Mouse (Mus musculus): ENCODE results near the gene Fgd3.

Fgd3 gene

DNA sequence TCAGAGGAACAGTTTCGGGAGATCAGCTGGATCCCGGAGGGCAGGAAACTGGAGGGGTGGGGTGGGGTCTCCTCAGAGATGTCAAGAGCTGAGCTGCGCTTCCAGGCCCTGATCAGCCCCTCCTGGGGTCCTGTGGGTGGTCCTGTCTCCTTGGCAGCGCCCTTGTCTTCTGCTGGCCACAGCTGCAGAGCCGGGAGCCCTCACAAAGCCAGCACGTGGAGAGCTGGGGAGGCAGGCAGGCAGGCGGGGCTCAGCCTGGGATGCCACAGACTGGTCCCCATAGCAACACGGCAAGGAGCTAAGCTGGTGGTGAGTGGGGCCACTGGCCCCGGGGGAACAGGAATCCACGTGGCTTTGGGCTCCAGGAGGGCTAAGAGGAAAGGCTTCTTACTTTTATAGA is at the start of gene Fgd3:
TSS of gene Fgd3 (minus strand) at position 272 of the 400 bp plus-strand sequence.
- no peak for DNase-seq

DNA sequence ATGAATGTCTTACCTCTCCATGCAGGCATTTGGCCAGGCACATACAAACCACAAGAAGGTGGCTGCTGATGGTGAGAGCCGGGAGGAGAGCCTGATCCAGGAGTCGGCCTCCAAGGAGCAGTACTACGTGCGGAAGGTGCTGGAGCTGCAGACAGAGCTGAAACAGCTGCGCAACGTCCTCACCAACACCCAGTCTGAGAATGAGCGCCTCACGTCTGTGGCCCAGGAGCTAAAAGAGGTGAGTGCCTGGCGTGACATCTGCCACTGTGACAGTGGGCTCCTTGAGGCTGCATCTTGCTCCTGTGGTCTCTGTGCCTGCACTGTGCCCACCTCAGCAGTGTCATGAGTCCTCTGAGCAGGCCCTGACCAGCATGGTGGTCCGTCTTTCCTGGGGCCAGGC is 49.3 kb upstream of the Fgd3 start:
- DNase-seq: no peak

DNA sequence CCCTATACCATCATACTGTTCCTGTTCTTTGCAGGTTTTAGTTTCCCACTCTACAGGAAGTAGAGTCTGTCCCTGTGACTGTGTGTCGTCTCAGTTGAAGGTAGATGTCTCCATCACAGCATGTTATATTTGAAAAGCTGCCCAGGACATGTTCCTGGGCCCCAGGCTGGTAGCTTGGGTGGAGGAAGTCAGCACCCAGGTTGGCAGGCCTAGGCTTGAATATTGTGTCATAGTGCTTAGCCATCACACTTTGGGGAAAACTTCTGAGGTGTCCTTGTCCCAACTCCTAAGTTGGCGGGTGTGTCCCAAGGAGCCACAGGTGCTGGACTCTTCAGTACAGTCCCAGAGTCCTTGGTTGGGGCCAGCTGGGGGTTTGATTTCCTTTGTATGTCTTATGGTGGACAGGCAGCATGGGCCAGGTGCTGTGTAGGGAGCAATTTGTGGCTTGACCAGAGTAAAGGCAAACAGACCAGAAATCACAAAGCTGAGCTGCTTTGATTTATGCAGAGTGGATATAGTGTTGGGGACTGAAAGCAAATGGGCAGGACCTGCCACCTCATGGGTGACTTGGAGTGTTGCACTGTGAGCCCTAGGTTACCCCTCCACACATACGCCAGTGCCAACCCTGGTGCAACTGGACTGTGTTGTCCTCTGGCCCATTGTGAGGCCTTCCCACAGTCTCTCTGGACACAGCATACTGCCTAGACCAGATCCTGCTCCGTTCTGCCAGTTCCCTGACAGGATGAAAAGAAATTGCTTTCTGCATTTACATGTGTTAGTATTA is 47.7 kb upstream of the Fgd3 start:
- no peak for DNase-seq

DNA sequence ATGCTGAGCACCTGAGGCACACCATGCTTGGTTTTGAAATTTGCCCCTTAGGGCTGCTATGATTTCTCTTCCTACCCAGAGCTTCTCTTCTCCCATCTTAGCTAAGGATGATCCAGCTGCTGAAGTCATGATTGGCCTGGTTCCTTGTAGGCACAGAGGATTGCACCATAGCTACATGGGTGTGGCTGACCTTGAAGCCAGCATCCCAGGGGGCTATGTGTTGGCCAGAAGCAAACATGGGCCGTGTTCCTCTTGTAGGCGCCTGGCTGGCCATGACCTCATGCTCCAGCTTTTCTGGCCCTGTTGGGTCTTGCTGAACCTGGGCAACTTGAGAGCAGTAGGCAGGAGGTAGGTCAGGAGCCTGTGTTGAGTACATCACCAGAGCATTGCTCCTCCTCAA is 44.6 kb upstream of the Fgd3 start:
- DNase-seq: no peak

DNA sequence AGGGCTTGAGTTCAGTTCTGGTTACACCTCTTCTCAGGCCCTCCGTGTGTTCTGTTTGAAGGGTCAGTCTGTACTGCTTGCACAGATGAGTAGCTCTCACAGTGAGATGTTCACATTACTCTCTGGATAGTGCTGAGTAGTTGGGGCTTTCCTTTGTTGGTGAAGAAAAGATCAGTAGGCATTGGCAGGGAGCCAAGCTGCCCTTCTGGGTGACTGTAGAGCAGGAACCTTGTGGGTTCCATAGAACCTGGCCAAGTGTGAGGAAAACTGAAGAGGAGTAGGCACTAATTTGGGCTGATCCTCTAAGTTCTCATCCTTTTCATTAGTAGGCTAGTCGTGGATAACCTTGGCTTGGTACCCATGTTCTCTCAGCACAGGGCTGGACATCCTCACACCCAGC is 42.7 kb upstream of the Fgd3 start:
- no peak for DNase-seq

DNA sequence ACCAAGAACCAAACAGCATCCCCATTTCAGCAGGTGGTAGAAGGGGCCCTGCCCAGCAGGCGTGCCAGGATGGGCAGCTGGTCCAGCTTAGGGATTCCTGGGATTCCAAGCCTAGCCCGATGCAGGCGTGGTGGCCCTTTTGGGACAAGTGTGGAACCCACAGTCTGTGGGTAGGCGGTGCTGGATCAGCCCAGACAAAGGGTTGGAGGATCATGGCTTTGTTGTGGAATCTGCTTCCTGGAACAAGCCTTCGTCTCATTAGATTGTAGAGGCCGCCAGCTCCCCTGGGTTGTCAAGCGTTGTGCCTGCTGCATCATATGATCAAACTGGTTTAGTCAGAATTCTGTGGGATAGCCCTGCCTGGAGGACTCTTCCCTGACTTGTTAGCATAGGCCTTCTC is 42.3 kb upstream of the Fgd3 start:
- no peak for DNase-seq

DNA sequence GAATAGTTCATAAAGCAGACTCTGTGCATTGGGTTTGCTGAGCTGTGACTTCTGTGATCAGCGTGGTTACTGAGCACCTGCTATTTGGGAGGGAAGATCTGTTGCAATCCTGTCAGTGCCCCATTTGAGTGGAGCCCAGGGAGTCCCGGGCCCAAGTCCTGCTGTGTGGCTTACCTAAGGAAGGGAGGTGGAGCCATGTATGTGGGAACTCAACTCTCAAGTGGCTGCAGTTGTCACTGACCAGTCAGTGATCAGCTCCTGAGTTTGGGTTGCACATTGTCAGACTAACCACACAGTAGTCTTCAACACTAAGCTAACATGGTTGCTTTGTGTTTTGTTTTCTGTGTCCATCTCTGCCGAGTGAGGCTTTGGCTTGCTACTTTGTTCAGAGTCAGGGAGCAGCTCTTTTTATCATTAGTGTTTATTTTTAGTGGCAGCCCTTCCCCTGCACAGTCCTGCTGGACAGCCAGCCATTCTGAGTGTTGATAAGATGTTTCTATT is 40.8 kb upstream of the Fgd3 start:
- no peak for DNase-seq

DNA sequence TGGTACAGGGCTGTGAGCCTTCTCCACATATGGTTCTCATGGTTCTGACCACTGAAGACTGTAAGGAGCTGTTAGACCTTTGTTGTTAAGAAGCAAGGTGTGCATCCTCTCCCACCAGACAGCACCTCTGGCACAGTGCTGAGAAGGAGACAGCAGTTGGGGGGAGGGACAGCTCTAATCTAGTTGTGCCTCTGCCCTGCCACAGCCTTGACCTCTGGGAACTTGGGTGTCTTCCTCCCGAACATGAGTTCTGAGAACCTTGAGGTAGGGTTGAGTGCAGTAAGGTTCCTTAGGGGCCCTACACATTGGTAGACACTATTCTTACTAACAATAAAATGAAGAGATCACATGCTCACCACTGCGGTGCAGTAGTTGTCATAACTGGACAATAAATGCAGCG is 38.1 kb upstream of the Fgd3 start:
- DNase-seq: no peak

DNA sequence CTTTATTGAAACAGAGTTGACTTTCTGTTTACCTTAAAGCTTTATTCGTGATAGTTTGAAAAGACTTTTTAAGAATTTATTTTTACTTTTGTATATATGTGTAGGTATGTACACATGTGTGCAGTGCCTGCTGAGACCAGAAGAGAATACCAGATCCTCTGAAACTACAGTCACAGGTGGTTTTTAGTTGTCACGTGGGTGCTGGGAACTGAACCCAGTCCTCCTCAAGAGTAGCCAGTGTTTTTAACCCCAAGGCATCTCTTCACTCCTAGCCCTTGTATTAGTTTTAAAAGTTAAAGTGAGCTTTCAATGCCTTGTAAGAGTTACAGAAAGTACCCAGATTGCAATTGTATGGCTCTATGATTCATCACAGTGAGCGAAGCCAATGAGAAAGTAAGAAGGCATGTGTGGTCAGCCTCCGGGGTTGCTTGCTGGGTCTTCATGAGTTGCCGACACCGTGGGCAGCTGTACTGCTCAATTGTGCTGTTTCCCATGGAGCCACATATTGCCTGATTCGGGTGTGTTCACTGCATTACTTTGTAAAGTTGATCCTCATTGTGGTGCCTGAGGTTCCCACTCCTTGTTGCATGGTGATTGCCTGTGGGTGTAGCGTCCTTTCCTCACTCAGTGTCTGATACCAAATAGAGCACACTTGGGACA is 37.4 kb upstream of the Fgd3 start:
- DNase-seq: no peak

DNA sequence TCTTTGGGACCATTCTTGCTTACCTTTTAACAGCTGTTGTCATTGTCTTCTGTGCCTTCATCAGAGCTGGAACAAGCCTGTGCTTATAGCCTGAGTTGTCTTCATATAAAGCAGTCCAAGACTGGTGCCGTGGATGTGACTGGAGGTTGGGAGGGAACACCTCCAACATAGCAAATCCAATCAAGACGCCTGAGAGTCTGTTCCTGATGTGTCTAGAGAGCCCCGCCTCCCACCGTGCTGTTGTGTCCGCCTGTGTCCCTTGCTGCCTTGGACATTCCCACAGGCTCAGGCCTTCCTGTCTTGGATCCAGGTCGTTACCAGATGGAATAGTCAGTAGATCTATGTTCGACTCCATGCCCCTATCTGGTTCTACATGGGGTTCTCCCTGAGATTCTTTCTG is 36.0 kb upstream of the Fgd3 start:
- DNase-seq: no peak

DNA sequence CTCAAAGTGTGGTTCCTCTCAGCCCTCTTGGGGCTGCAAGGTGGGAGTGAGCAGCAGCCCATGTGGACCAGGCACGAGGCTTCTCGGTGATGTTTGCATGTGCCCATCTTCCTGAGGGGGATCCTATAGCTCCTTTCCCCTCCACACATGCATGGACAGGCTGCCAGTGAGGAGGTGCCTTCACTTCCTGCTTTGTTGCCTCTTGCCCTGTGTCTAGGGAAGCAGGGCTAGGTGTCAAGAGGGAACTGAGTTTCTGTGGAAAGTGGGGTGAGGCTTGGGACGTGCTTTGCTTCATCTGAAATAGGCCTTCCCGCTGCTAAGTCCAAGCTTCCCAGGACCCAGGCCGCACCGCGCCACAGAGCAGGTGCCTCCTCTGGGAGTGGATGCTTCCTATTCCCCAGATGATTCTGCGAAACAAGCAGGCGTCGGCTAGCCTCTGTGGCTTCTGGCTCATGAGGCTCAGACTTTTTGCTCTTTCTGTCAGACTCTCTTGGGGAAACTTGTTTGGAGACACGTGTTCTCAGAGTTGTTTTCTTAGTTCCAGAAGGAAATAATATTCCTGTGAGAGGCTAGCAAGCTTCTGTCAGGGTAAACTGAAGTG is 35.5 kb upstream of the Fgd3 start:
- DNase-seq: no peak

DNA sequence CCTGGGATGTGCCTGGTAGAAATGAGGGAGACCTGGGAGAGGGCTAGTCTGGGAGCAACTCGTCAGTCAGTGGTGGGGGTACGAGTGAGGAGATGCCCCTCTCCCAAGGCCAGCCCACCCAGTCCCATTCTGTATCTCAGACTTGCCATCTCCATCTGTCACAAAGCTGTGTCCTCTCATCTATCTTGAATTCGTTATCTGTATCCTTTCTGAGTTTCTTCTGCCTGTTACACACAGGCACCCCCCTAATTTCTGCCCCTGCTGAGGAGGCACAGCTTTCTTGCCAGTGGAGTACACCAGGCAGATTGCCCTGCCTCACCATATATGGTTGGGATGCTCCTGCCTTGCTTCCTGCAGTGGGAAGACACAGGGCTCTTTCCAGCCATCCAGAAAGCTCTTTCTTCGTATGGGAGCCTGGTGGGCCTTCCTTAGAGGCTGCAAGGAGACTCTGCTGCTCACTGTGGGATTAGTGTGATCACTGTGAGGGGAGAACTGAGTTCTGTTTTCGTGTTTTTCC is 33.9 kb upstream of the Fgd3 start:
- no peak for DNase-seq

DNA sequence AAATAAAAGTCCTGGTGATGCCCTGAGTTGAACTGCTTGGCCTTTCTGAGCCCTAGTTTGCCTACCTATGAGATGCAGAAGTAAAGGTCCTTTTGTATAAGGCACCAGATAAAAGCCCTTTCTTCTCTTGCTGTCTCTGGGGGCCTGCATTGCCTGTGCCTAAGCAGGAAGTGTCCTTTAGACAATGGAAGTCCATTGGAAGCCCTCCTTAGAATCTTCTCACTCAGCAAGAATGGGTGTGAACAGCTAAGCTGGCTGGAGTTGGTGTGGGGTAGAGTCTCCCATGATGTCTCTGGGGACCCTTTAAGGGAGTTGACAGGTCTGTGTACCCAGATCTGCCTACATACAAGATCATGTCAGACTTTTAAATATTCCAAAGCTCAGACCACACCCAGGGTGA is 33.3 kb upstream of the Fgd3 start:
- DNase-seq: no peak

DNA sequence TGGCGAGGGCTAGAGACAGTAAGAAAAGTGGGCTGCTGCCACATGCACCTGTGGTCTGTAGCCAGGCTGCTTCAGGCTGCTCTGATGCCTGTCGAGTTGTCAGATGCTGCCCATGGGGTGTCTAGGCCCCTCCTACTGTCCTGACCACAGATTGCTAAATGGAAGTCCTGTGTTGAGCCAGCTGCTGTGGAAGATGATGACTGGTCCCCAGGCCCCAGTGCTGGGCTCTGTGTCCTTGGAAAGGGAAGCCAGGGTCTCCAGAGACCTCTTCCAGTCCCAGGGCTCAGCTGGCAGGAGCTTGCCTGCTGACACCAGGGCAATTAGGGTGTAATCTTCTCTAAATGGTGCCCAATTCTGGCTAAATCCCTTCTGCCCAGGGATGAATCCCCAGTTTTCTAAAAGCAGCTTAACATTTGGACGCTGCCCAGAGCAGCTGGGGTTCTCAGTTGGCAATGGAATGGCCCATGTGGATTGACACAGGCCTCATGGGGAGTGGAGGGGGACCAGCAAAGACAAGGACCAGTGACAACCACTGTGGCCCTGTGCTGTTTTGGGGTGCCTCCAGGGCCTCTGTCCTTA is 32.6 kb upstream of the Fgd3 start:
- DNase-seq: no peak

DNA sequence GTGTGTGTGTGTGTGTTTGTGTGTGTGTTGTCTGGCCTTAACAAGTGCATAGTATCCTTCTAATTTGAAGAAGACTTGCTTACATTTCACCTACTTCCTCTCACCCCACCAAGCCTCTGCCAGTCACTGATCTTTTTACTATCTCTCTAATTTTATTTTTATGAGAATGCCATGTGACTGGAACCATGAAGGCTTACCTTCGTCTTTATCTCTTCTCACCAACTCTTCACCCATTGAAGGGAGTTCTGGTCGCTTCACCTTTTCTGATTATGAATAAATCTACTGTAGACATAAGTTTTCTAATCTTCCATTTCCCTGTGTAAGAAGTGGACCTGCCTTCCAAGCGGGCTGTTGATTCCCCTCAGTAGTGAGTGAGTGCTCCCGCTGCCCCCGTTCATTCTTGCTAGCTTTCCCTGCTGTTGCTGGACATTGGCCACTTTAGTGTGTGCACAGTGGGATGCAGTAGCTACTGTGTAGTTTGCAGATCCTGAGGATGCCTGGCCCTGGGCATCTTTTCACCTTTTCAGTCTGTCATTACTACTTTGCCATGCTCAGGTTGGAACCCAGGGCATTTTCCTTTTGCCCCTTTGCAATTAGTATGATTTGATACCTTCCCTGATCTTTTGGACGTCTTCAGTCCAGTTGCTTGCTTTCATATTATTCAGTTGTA is 29.9 kb upstream of the Fgd3 start:
- DNase-seq: no peak

DNA sequence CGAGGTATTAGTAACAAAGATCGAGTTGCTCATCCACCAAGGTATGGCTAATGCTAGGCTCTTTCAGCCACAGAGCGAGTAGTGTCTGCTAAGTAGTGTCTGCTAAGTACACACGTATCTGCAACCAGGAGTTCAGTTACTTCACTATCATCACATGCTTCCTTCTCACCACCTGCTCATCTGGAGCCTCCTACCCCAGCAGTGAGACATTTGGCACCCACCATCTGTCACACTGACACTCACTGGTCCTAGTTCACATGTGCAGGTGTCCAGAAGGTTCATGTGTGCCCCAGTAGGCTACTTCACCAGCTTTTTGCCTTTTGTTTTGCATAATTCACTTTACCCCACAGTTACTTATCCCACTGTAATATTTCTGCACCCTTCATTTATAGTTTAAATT is 29.2 kb upstream of the Fgd3 start:
- no peak for DNase-seq

DNA sequence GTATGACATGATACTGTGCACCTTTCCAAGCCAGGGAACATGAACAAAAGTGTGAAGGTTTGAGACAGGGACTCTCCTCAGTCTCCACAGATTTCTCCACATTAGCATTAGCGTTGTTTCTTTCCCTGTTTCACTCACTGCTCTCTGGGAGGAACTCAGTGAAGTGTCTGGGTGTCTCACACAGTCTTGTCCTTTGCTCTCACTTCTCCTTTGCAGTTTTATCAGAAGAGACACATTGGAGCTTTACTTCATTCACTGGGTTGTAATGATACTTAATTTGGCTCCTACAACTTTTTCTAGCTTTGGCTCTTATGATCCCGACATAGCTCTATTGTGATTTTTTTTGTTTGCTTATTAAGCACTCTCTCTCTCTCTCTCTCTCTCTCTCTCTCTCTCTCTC is 28.4 kb upstream of the Fgd3 start:
- DNase-seq: no peak

DNA sequence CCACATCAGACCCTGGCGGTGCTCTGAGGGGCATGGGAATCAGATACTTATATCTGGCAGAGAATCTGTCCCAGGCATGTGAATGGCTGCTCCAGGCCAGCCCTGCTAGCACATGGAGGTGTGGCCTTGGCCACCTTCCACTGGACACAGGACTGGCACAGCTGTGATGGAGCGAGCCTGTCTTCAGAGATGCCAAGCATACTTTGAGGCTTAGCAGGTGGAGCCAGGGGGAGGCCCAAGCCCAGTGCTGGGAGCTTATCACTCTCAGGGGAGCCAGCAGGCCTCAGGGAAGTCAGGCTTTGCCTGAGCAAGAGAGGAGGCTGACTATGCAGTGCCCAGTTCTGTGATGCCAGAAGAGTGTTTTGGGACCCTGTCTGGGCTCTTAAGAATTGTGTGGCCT is 25.4 kb upstream of the Fgd3 start:
- DNase-seq: no peak

DNA sequence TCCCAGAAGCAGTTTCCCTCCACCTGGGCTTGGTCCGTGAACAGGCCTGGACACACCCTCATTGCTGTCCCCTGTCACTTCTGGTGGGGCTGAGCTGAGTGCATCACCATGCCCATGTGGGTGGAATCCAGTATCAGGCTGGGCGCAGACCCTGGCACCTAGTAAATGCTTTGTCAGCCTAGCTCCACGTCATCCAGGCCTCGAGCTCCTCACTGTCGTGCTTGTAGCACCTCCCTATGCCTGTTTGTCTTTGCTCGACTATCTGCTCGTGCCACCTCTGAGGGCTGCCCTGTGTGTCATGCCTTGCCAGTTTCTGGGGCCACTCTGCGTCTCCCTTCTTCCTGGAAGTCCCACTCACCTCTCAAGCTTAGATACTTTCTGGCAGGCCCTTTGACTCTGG is 24.5 kb upstream of the Fgd3 start:
- DNase-seq: no peak

DNA sequence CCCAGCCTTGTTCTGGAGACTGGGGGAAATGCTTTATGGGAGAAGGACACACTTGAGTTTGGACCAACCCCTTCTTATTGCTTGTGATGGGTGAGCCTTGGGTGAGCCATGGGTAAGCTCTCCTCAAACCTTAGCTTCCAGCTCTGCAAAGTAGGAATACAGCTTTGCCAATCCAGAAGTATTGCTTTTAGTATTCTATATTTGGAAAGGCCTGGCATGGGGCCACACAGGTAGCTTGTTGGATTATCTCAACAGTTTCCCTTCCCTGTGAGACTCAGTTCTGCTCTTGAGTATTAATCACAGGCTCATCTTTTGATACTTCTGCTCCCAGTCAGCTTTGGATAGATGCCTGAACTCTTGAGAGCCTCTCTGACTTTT is 22.6 kb upstream of the Fgd3 start:
- no peak for DNase-seq

DNA sequence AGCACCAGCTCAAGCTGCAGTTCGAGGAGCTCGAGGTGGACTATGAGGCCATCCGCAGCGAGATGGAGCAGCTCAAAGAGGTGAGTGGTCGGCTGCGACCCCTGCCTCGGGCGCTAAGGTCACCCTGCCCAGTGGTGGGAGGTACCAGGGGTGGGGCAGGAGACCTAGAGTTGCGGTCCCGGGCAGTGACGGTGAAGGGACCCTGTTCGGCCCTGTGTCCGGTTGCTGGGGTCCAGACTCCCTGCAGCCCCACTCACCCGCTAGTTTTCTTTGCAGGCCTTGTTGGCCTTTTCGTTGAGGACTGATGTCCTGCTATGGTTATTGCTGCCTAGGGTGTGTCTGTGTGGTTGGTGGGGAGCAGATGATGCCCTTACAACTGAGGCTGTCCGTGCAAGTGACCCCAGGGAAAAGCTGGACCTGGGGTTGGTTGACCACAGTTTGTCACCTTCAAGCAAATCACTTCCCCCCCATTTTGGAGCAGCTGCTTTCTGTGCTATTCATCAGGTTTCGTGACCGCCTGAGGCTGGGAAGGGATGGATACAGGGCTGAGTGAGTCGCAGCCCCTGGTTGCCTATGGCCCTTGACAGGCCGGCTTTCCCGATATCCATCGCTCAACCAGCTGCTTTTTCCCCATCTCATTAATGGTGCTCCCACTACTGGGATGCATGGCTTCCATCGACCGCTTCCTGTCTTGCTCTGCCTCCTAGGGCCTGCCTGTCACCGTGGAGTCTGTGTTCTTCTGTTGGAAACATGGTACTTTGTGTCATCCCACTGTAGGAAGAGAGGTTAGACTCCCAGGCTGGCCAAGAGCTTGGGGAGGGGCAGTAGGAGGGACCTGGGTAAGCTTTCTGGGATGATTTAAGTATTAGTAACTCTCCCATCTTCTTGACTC is 22.0 kb upstream of the Fgd3 start:
- no peak for DNase-seq

Data from cerebellum, adult 11 months (tissue).